Mouse (Mus musculus) liver, embryonic 14.5 days (tissue): ENCODE results near the gene Rras2.

ENCODE experiments used
- CTCF ChIP-seq: IDR thresholded peaks from 2 replicates; pipeline ENCODE4 v1.5.1; 2016; ENCODE audit warnings: antibody characterized with exemption, low read depth, control low read depth
- EP300 ChIP-seq: IDR thresholded peaks from 2 replicates; pipeline ENCODE4 v1.6.1; 2016; ENCODE audit warnings: antibody characterized with exemption, low read depth

DNA sequence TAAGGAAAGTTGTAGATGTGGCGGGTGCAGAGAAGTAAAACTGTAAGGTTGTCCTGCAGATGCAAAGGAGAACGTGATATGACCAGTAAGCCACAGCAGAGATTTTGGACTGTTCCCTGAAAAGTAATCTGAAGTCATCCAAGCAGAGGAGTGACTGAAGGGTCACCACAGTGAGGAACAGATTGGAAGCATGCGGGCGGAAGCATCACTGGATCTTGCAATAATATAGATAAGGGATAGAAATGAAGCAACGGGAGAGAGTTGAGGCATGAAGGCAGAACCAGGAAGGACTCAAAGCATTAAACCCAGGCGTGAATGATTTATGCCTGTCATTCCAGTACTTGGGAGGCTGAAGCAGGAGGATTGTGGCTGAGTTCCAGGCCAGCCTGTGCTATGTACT lies 32.0 kb upstream of the Rras2 start:
- no peak for TF ChIP-seq CTCF
- TF ChIP-seq EP300: no peak
